Mouse (Mus musculus) heart, embryonic 12.5 days (tissue): ENCODE measurements around the gene Tnik. TPM values are rescaled to one million over a fixed set of nuclear protein-coding genes. Genes with fewer than 3 reads are reported as not detected.

Experiments used
- ATAC-seq: fragments of 200-750 bp; cut with Nextera tagmentation; 2 replicates; pipeline ENCODE4 v1.8.0; 2017; ENCODE audit warnings: moderate TSS enrichment, moderate library complexity; ENCODE audit not compliant: insufficient number of reproducible peaks, low FRiP score
- H3K27ac ChIP-seq: fragments of 300-500 bp; sonication (generic); 2 replicates; pipeline ENCODE4 v1.5.1; 2016; ENCODE audit warnings: mild to moderate bottlenecking, moderate library complexity; ENCODE audit not compliant: poor library complexity, severe bottlenecking
- H3K27me3 ChIP-seq: fragments of 300-500 bp; sonication (generic); replicated peaks from 2 replicates; pipeline ENCODE4 v1.6.1; 2016; ENCODE audit warnings: mild to moderate bottlenecking, moderate library complexity
- H3K36me3 ChIP-seq: fragments of 300-500 bp; sonication (generic); 2 replicates; pipeline ENCODE4 v1.6.1; 2016; ENCODE audit warnings: mild to moderate bottlenecking, moderate library complexity
- H3K4me1 ChIP-seq: fragments of 300-500 bp; sonication (generic); replicated peaks from 2 replicates; pipeline ENCODE4 v1.6.1; 2016; ENCODE audit warnings: mild to moderate bottlenecking
- H3K4me2 ChIP-seq: fragments of 300-500 bp; sonication (generic); 2 replicates; pipeline ENCODE4 v1.6.1; 2016; ENCODE audit warnings: mild to moderate bottlenecking, moderate library complexity
- H3K4me3 ChIP-seq: fragments of 300-500 bp; sonication (generic); 2 replicates; pipeline ENCODE4 v1.5.1; 2016; ENCODE audit warnings: mild to moderate bottlenecking
- H3K9ac ChIP-seq: fragments of 300-500 bp; sonication (generic); 2 replicates; pipeline ENCODE4 v1.6.1; 2016; ENCODE audit warnings: mild to moderate bottlenecking, moderate library complexity
- H3K9me3 ChIP-seq: fragments of 300-500 bp; sonication (generic); replicated peaks from 2 replicates; pipeline ENCODE4 v1.6.1; 2016; ENCODE audit warnings: mild to moderate bottlenecking, moderate library complexity
- WGBS: fragments of 180-500 bp; shearing (Covaris S2); methylation state at CpG from one replicate; pipeline ENCODE4 v1.1.7; 2016; 5-methylcytosine and 5-hydroxymethylcytosine counted together
- polyA plus RNA-seq: library from polyadenylated mRNA; unstranded; fragments of >200 nt; fragmentation: Nextera tagmentation; extraction: Ambion mirVana; gene quantifications from 2 replicates; pipeline ENCODE4 v1.2.1, GENCODE M21; 2016

Gene Tnik
- polyA plus RNA-seq, 1 experiment from 2014 or later: 10.3 TPM

GRCm38 (mm10) chr3:28317339-28317738 lies 54.3 kb downstream of the Tnik start:
- Histone ChIP-seq H3K9me3 (peaks cover 3% of the 10 kb centered on the region; the same call in 1 of the 2 replicates), H3K36me3 (no peaks in the 10 kb centered on the region), H3K4me1 (no peaks in the 10 kb centered on the region), H3K4me3 (no peak overlapping the region), H3K9ac (no peak overlapping the region), H3K4me2 (no peak overlapping the region), H3K27me3 (no peaks in the 10 kb centered on the region), H3K27ac (no peak overlapping the region)
- 84% methylated on average over 1 of the region's 1 CpGs for WGBS
- no peak for ATAC-seq

GRCm38 (mm10) chr3:28321635-28322034 lies 58.6 kb downstream of the Tnik start:
- 85% methylated on average over 8 of the region's 8 CpGs for WGBS
- Histone ChIP-seq H3K9me3 (peaks cover 3% of the 10 kb centered on the region; the same call in 1 of the 2 replicates), H3K4me3 (no peak overlapping the region), H3K27ac (no peak overlapping the region), H3K9ac (no peak overlapping the region), H3K36me3 (no peaks in the 10 kb centered on the region), H3K4me2 (no peak overlapping the region), H3K27me3 (no peaks in the 10 kb centered on the region), H3K4me1 (no peaks in the 10 kb centered on the region)
- ATAC-seq: no peak

GRCm38 (mm10) chr3:28325613-28326233 lies 62.7 kb downstream of the Tnik start:
- ATAC-seq: no peak
- Histone ChIP-seq H3K9me3 (no peaks in the 10 kb centered on the region), H3K4me2 (no peak overlapping the region), H3K27ac (no peak overlapping the region), H3K27me3 (no peaks in the 10 kb centered on the region), H3K36me3 (no peaks in the 10 kb centered on the region), H3K9ac (no peak overlapping the region), H3K4me1 (no peaks in the 10 kb centered on the region), H3K4me3 (no peak overlapping the region)
- WGBS: 91% methylated on average over 8 of the region's 8 CpGs

- no peak for ATAC-seq
- Histone ChIP-seq H3K4me2 (no peak overlapping the region), H3K36me3 (no peaks in the 10 kb centered on the region), H3K9ac (no peak overlapping the region), H3K27ac (no peak overlapping the region), H3K27me3 (no peaks in the 10 kb centered on the region), H3K4me3 (no peak overlapping the region), H3K4me1 (peaks cover 9% of the 10 kb centered on the region; the same call in 1 of the 2 replicates), H3K9me3 (no peaks in the 10 kb centered on the region)
- 59% methylated on average over 5 of the region's 5 CpGs for WGBS
These were observed 69.3 kb downstream of the Tnik start for GRCm38 (mm10) chr3:28332316-28332715.

GRCm38 (mm10) chr3:28333869-28334268 lies 70.9 kb downstream of the Tnik start:
- peaks cover 9% of the 10 kb centered on the region; the same call in 1 of the 2 replicates for H3K4me1 ChIP-seq
- no peaks in the 10 kb centered on the region for H3K9me3 ChIP-seq
- no peak overlapping the region for H3K9ac ChIP-seq
- no peak for ATAC-seq
- 65% methylated on average over 6 of the region's 6 CpGs for WGBS
- no peaks in the 10 kb centered on the region for H3K27me3 ChIP-seq
- no peak overlapping the region for H3K4me2 ChIP-seq
- H3K36me3 ChIP-seq: no peaks in the 10 kb centered on the region
- H3K4me3 ChIP-seq: no peak overlapping the region
- no peak overlapping the region for H3K27ac ChIP-seq

- H3K27ac ChIP-seq: no peak overlapping the region
- 89% methylated on average over 1 of the region's 1 CpGs for WGBS
- H3K9ac ChIP-seq: no peak overlapping the region
- H3K27me3 ChIP-seq: no peaks in the 10 kb centered on the region
- H3K4me1 ChIP-seq: peaks cover 9% of the 10 kb centered on the region; the same call in 1 of the 2 replicates
- H3K4me3 ChIP-seq: no peak overlapping the region
- H3K4me2 ChIP-seq: no peak overlapping the region
- no peaks in the 10 kb centered on the region for H3K9me3 ChIP-seq
- ATAC-seq: no peak
- H3K36me3 ChIP-seq: no peaks in the 10 kb centered on the region
These were observed 71.5 kb downstream of the Tnik start for GRCm38 (mm10) chr3:28334547-28334946.

- no peaks in the 10 kb centered on the region for H3K27me3 ChIP-seq
- H3K4me2 ChIP-seq: no peak overlapping the region
- 64% methylated on average over 8 of the region's 8 CpGs for WGBS
- ATAC-seq: no peak
- H3K4me3 ChIP-seq: no peak overlapping the region
- H3K36me3 ChIP-seq: no peaks in the 10 kb centered on the region
- H3K9ac ChIP-seq: no peak overlapping the region
- no peak overlapping the region for H3K27ac ChIP-seq
- no peaks in the 10 kb centered on the region for H3K9me3 ChIP-seq
- H3K4me1 ChIP-seq: no peaks in the 10 kb centered on the region
These were observed 77.1 kb downstream of the Tnik start for GRCm38 (mm10) chr3:28340071-28340470.

GRCm38 (mm10) chr3:28343204-28343603 lies 80.2 kb downstream of the Tnik start:
- H3K27ac ChIP-seq: no peak overlapping the region
- H3K36me3 ChIP-seq: no peaks in the 10 kb centered on the region
- no peak for ATAC-seq
- no peak overlapping the region for H3K9ac ChIP-seq
- no peak overlapping the region for H3K4me3 ChIP-seq
- H3K4me2 ChIP-seq: no peak overlapping the region
- WGBS: 89% methylated on average over 3 of the region's 3 CpGs
- no peaks in the 10 kb centered on the region for H3K9me3 ChIP-seq
- H3K4me1 ChIP-seq: no peaks in the 10 kb centered on the region
- H3K27me3 ChIP-seq: no peaks in the 10 kb centered on the region

GRCm38 (mm10) chr3:28343661-28344060 lies 80.6 kb downstream of the Tnik start:
- Histone ChIP-seq H3K9ac (no peak overlapping the region), H3K4me1 (no peaks in the 10 kb centered on the region), H3K4me3 (no peak overlapping the region), H3K36me3 (no peaks in the 10 kb centered on the region), H3K9me3 (no peaks in the 10 kb centered on the region), H3K4me2 (no peak overlapping the region), H3K27me3 (no peaks in the 10 kb centered on the region), H3K27ac (no peak overlapping the region)
- 81% methylated on average over 2 of the region's 2 CpGs for WGBS
- no peak for ATAC-seq

GRCm38 (mm10) chr3:28345446-28345845 lies 82.4 kb downstream of the Tnik start:
- Histone ChIP-seq H3K9me3 (no peaks in the 10 kb centered on the region), H3K4me2 (no peak overlapping the region), H3K4me3 (no peak overlapping the region), H3K36me3 (no peaks in the 10 kb centered on the region), H3K27me3 (no peaks in the 10 kb centered on the region), H3K4me1 (no peaks in the 10 kb centered on the region), H3K27ac (no peak overlapping the region), H3K9ac (no peak overlapping the region)
- WGBS: 76% methylated on average over 1 of the region's 1 CpGs
- ATAC-seq: no peak

- no peaks in the 10 kb centered on the region for H3K9me3 ChIP-seq
- WGBS: 85% methylated on average over 1 of the region's 1 CpGs
- no peak overlapping the region for H3K9ac ChIP-seq
- ATAC-seq: no peak
- no peak overlapping the region for H3K4me2 ChIP-seq
- H3K36me3 ChIP-seq: no peaks in the 10 kb centered on the region
- no peaks in the 10 kb centered on the region for H3K4me1 ChIP-seq
- H3K4me3 ChIP-seq: no peak overlapping the region
- no peaks in the 10 kb centered on the region for H3K27me3 ChIP-seq
- no peak overlapping the region for H3K27ac ChIP-seq
These were observed 82.9 kb downstream of the Tnik start for GRCm38 (mm10) chr3:28345961-28346360.

GRCm38 (mm10) chr3:28346476-28346875 lies 83.5 kb downstream of the Tnik start:
- WGBS: 80% methylated on average over 4 of the region's 4 CpGs
- Histone ChIP-seq H3K4me1 (no peaks in the 10 kb centered on the region), H3K27me3 (no peaks in the 10 kb centered on the region), H3K4me2 (no peak overlapping the region), H3K9ac (no peak overlapping the region), H3K9me3 (no peaks in the 10 kb centered on the region), H3K4me3 (no peak overlapping the region), H3K36me3 (no peaks in the 10 kb centered on the region), H3K27ac (no peak overlapping the region)
- ATAC-seq: no peak
